Mouse (Mus musculus) heart, postnatal 0 days (tissue): ENCODE measurements at regions not wholly inside any gene's neighbourhood (a gene's known extent, or its start where the extent isn't known, plus 50 kb on each side); places are given as distances from the start of the nearest gene placed in this dataset.

Experiments used
- ATAC-seq: fragments of 200-750 bp; cut with Nextera tagmentation; 2 replicates; pipeline ENCODE4 v1.8.0; 2017; ENCODE audit warnings: low read depth, moderate number of reproducible peaks, moderate library complexity; ENCODE audit not compliant: insufficient read depth
- DNase-seq: peaks from one replicate; pipeline ENCODE4 v3.0.0-alpha.2; 2016; ENCODE audit warnings: low spot score
- H3K27ac ChIP-seq: fragments of 300-500 bp; sonication (generic); 2 replicates; pipeline ENCODE4 v1.5.1; 2014; ENCODE audit warnings: low read depth, mild to moderate bottlenecking
- H3K27me3 ChIP-seq: fragments of 300-500 bp; sonication (generic); 2 replicates; pipeline ENCODE4 v1.6.1; 2014; ENCODE audit warnings: low read length, mixed read lengths; ENCODE audit not compliant: control insufficient read depth, insufficient read depth
- H3K36me3 ChIP-seq: fragments of 300-500 bp; sonication (generic); replicated peaks from 2 replicates; pipeline ENCODE4 v1.6.1; 2014; ENCODE audit warnings: low read length, mixed read lengths; ENCODE audit not compliant: control insufficient read depth, insufficient read depth
- H3K4me1 ChIP-seq: fragments of 300-500 bp; sonication (generic); 2 replicates; pipeline ENCODE4 v1.6.1; 2014; ENCODE audit warnings: antibody characterized with exemption; ENCODE audit not compliant: control insufficient read depth, insufficient read depth
- H3K4me2 ChIP-seq: fragments of 300-500 bp; sonication (generic); 2 replicates; pipeline ENCODE4 v1.6.1; 2014; ENCODE audit warnings: low read depth, mild to moderate bottlenecking, low read length, moderate library complexity
- H3K4me3 ChIP-seq: fragments of 300-500 bp; sonication (generic); 2 replicates; pipeline ENCODE4 v1.5.1; 2014; ENCODE audit warnings: low read depth, low read length
- H3K9ac ChIP-seq: fragments of 300-500 bp; sonication (generic); replicated peaks from 2 replicates; pipeline ENCODE4 v1.6.1; 2014; ENCODE audit warnings: low read depth, low read length, mixed read lengths
- H3K9me3 ChIP-seq: fragments of 300-500 bp; sonication (generic); replicated peaks from 2 replicates; pipeline ENCODE4 v1.6.1; 2016; ENCODE audit warnings: low read length; ENCODE audit not compliant: control insufficient read depth
- CTCF ChIP-seq: IDR thresholded peaks from 2 replicates; pipeline ENCODE4 v1.5.1; 2016; ENCODE audit warnings: antibody characterized with exemption, control low read depth, low read depth
- EP300 ChIP-seq: IDR thresholded peaks from 2 replicates; pipeline ENCODE4 v1.6.1; 2016; ENCODE audit warnings: antibody characterized with exemption, low read depth
- WGBS: fragments of 180-500 bp; shearing (Covaris S2); extraction: QIAGEN DNeasy Blood & Tissue Kit; methylation state at CpG from one replicate; pipeline ENCODE4 v1.1.7; 2014; 5-methylcytosine and 5-hydroxymethylcytosine counted together

- no peak for TF ChIP-seq CTCF
- no peak for TF ChIP-seq EP300
- no peaks in the 10 kb centered on the region for H3K36me3 ChIP-seq
- no peaks in the 10 kb centered on the region for H3K4me1 ChIP-seq
- no peak overlapping the region for H3K27ac ChIP-seq
- no peak overlapping the region for H3K9ac ChIP-seq
- no peaks in the 10 kb centered on the region for H3K9me3 ChIP-seq
- ATAC-seq (no peak), DNase-seq (no peak)
- no peaks in the 10 kb centered on the region for H3K27me3 ChIP-seq
- no peak overlapping the region for H3K4me3 ChIP-seq
- no peak overlapping the region for H3K4me2 ChIP-seq
Observed at GRCm38 (mm10) chr9:73331066-73331465, 217.8 kb downstream of the Rsl24d1 start.

GRCm38 (mm10) chr9:73336039-73336438 is 222.8 kb downstream of the Rsl24d1 start:
- Histone ChIP-seq H3K4me3 (no peak overlapping the region), H3K36me3 (no peaks in the 10 kb centered on the region), H3K9me3 (no peaks in the 10 kb centered on the region), H3K27me3 (no peaks in the 10 kb centered on the region), H3K4me2 (no peak overlapping the region), H3K4me1 (no peaks in the 10 kb centered on the region), H3K9ac (no peak overlapping the region), H3K27ac (no peak overlapping the region)
- no peak for DNase-seq
- ATAC-seq: no peak
- 76% methylated on average over 5 of the region's 5 CpGs for WGBS
- TF ChIP-seq EP300: no peak
- no peak for TF ChIP-seq CTCF

- no peaks in the 10 kb centered on the region for H3K36me3 ChIP-seq
- no peak overlapping the region for H3K4me3 ChIP-seq
- DNase-seq (no peak), ATAC-seq (no peak)
- TF ChIP-seq EP300 (no peak), CTCF (no peak)
- no peak overlapping the region for H3K9ac ChIP-seq
- no peak overlapping the region for H3K4me2 ChIP-seq
- no peaks in the 10 kb centered on the region for H3K4me1 ChIP-seq
- H3K9me3 ChIP-seq: peaks cover 10% of the 10 kb centered on the region
- H3K27me3 ChIP-seq: no peaks in the 10 kb centered on the region
- WGBS: 31% methylated on average over 2 of the region's 2 CpGs
- no peak overlapping the region for H3K27ac ChIP-seq
Observed at GRCm38 (mm10) chr9:73337045-73337740, 224.0 kb downstream of the Rsl24d1 start.

- H3K27ac ChIP-seq: no peak overlapping the region
- H3K9me3 ChIP-seq: no peaks in the 10 kb centered on the region
- 63% methylated on average over 5 of the region's 5 CpGs for WGBS
- H3K4me1 ChIP-seq: no peaks in the 10 kb centered on the region
- no peaks in the 10 kb centered on the region for H3K27me3 ChIP-seq
- TF ChIP-seq CTCF (no peak), EP300 (no peak)
- no peak overlapping the region for H3K4me3 ChIP-seq
- ATAC-seq: no peak
- no peak overlapping the region for H3K4me2 ChIP-seq
- H3K36me3 ChIP-seq: no peaks in the 10 kb centered on the region
- no peak for DNase-seq
- H3K9ac ChIP-seq: no peak overlapping the region
Observed at GRCm38 (mm10) chr9:73355876-73356275, 242.7 kb downstream of the Rsl24d1 start.

DNA sequence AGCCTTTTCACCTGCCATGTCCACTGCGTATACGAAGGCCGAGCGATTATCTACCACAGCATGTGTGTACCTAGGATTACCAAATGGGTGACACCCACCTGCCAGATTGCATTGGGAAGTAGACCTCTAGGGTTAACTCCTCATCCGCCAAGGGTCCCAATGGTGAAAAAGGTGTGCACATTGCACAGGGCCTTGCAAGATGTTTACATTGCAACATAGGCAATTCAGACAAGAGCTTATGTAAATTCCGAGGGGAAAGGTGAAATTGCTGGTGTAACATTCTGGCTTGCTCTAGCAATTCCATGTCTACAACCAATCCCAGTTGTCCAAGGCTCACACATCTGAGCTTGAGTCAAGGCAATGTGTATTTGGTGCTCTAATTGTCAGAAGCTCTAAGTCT is 245.7 kb downstream of the Rsl24d1 start:
- Histone ChIP-seq H3K9me3 (no peaks in the 10 kb centered on the region), H3K9ac (no peak overlapping the region), H3K27me3 (no peaks in the 10 kb centered on the region), H3K4me3 (no peak overlapping the region), H3K27ac (no peak overlapping the region), H3K36me3 (no peaks in the 10 kb centered on the region), H3K4me1 (no peaks in the 10 kb centered on the region), H3K4me2 (no peak overlapping the region)
- DNase-seq (no peak), ATAC-seq (no peak)
- WGBS: 91% methylated on average over 6 of the region's 6 CpGs
- TF ChIP-seq CTCF: no peak
- TF ChIP-seq EP300: no peak

DNA sequence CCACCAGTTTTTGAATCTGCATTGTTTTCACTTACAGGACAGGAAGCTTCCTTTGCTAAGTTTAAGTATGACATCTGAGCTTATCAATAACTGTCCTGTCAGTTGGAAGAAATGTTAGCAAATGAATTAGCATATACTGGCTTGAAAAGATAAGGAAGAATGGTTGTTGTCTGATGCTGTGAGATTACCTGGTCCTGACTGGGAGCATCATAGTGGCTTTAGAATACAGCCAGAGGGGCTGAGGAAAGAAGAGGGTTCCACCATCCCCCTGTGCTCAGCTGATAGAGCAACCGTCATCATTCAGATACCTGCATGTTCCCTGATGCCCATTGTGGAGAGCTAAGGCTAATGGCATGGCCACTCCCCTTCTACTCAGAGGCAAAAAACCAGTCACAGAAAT is 267.5 kb downstream of the Rsl24d1 start:
- H3K27ac ChIP-seq: no peak overlapping the region
- H3K4me2 ChIP-seq: no peak overlapping the region
- H3K27me3 ChIP-seq: no peaks in the 10 kb centered on the region
- no peak for ATAC-seq
- no peak for TF ChIP-seq CTCF
- no peak for TF ChIP-seq EP300
- 48% methylated on average over 1 of the region's 1 CpGs for WGBS
- no peak overlapping the region for H3K9ac ChIP-seq
- no peak for DNase-seq
- no peaks in the 10 kb centered on the region for H3K9me3 ChIP-seq
- no peak overlapping the region for H3K4me3 ChIP-seq
- H3K4me1 ChIP-seq: no peaks in the 10 kb centered on the region
- no peaks in the 10 kb centered on the region for H3K36me3 ChIP-seq
